Mouse (Mus musculus) CH12.LX (cell line): Measurements from ENCODE around the gene Tmeff1. TPM values are rescaled to one million over a fixed set of nuclear protein-coding genes. Genes with fewer than 3 reads are reported as not detected.

ENCODE experiments used
- DNase-seq: peaks from one replicate; pipeline ENCODE4 v3.0.0-alpha.2; 2013; ENCODE audit errors: extremely low read depth
- H3K27ac ChIP-seq: 2 replicates; pipeline ENCODE4 v1.5.1; 2012; ENCODE audit warnings: low read depth, mild to moderate bottlenecking, control low read depth, moderate library complexity; ENCODE audit not compliant: insufficient read depth
- H3K27me3 ChIP-seq: replicated peaks from 2 replicates; pipeline ENCODE3; 2012; ENCODE audit warnings: inconsistent platforms
- H3K36me3 ChIP-seq, 2 experiments: replicated peaks in 1 of 2; 2 replicates each; pipeline versions ENCODE3 to v1.6.1; 2012; ENCODE audit warnings: inconsistent platforms in 1 of 2, low read length in 1 of 2, mild to moderate bottlenecking in 1 of 2, mixed read lengths in 1 of 2, moderate library complexity in 1 of 2; ENCODE audit not compliant: control insufficient read depth in 1 of 2, insufficient read depth in 1 of 2
- H3K4me1 ChIP-seq, 2 experiments: 2 replicates each; pipeline ENCODE4 v1.6.1; 2012; ENCODE audit warnings: inconsistent platforms in 1 of 2, moderate library complexity in 1 of 2; ENCODE audit not compliant: insufficient read depth in 2 of 2, control insufficient read depth in 1 of 2
- H3K4me2 ChIP-seq: 2 replicates; pipeline ENCODE4 v1.6.1; 2012; ENCODE audit warnings: low read depth, mild to moderate bottlenecking, control low read depth; ENCODE audit not compliant: poor library complexity, insufficient read depth, severe bottlenecking
- H3K4me3 ChIP-seq, 3 experiments: fragments of 150-350 bp in 1 of 3; sonication (generic) in 1 of 3; replicated peaks in 1 of 3; 2 replicates each; pipeline versions ENCODE3 to v1.5.1; 2011 to 2012; ENCODE audit warnings: low read depth in 2 of 3, low read length in 2 of 3, mild to moderate bottlenecking in 2 of 3, moderate library complexity in 2 of 3, control low read depth in 1 of 3, improper control_type of control experiment in 1 of 3, inconsistent platforms in 1 of 3, mixed read lengths in 1 of 3; ENCODE audit not compliant: poor library complexity in 1 of 3
- H3K79me2 ChIP-seq: replicated peaks from 2 replicates; pipeline ENCODE4 v1.6.1; 2012; ENCODE audit warnings: mild to moderate bottlenecking, moderate library complexity; ENCODE audit not compliant: control insufficient read depth, poor library complexity, insufficient read depth, severe bottlenecking; ENCODE audit errors: extremely low read depth
- H3K9ac ChIP-seq: 2 replicates; pipeline ENCODE4 v1.6.1; 2012; ENCODE audit warnings: low read depth, mild to moderate bottlenecking, control low read depth, moderate library complexity; ENCODE audit not compliant: insufficient read depth
- H3K9me3 ChIP-seq: replicated peaks from 2 replicates; pipeline ENCODE3; 2012; ENCODE audit warnings: low read length, inconsistent platforms, mixed read lengths
- CHD1 ChIP-seq: IDR thresholded peaks from 2 replicates; pipeline ENCODE4 v1.6.1; 2012; ENCODE audit warnings: low read depth, low read length, improper control_type of control experiment, inconsistent platforms
- CHD2 ChIP-seq: IDR thresholded peaks from 2 replicates; pipeline ENCODE4 v1.6.1; 2011; ENCODE audit warnings: low read length, improper control_type of control experiment
- CTCF ChIP-seq, 2 experiments: IDR thresholded peaks in 1 of 2; conservative IDR thresholded peaks in 1 of 2; 2 replicates each; pipeline ENCODE4 v1.5.1; 2011 to 2012; ENCODE audit warnings: low read depth in 2 of 2, low read length in 2 of 2, improper control_type of control experiment in 1 of 2, inconsistent platforms in 1 of 2, mild to moderate bottlenecking in 1 of 2, moderate library complexity in 1 of 2
- E2F4 ChIP-seq: IDR thresholded peaks from 2 replicates; pipeline ENCODE4 v1.6.1; 2011; ENCODE audit warnings: low read depth, low read length, improper control_type of control experiment; ENCODE audit not compliant: insufficient replicate concordance
- EP300 ChIP-seq: IDR thresholded peaks from 2 replicates; pipeline ENCODE4 v1.6.1; 2011; ENCODE audit warnings: low read length, improper control_type of control experiment
- HCFC1 ChIP-seq: IDR thresholded peaks from 2 replicates; pipeline ENCODE4 v1.6.1; 2012; ENCODE audit warnings: low read depth, mild to moderate bottlenecking, inconsistent platforms, low read length, improper control_type of control experiment
- KAT2A ChIP-seq: IDR thresholded peaks from 2 replicates; pipeline ENCODE4 v1.6.1; 2012; ENCODE audit warnings: low read length, improper control_type of control experiment, inconsistent platforms; ENCODE audit not compliant: insufficient replicate concordance
- MAZ ChIP-seq: IDR thresholded peaks from 2 replicates; pipeline ENCODE4 v1.6.1; 2012; ENCODE audit warnings: low read depth, mild to moderate bottlenecking, inconsistent platforms, low read length, improper control_type of control experiment, moderate library complexity
- MEF2A ChIP-seq: IDR thresholded peaks from 2 replicates; pipeline ENCODE4 v1.6.1; 2014; ENCODE audit warnings: low read depth, mild to moderate bottlenecking, inconsistent platforms, low read length, improper control_type of control experiment, borderline replicate concordance
- MXI1 ChIP-seq: IDR thresholded peaks from 2 replicates; pipeline ENCODE4 v1.6.1; 2011; ENCODE audit warnings: mild to moderate bottlenecking, low read depth, low read length, improper control_type of control experiment
- POLR2A ChIP-seq: IDR thresholded peaks from 2 replicates; pipeline ENCODE4 v1.6.1; 2011; ENCODE audit warnings: low read depth, mild to moderate bottlenecking, improper control_type of control experiment, low read length
- RAD21 ChIP-seq: IDR thresholded peaks from 2 replicates; pipeline ENCODE4 v1.6.1; 2011; ENCODE audit warnings: low read depth, mild to moderate bottlenecking, low read length, improper control_type of control experiment, moderate library complexity
- TCF12 ChIP-seq: IDR thresholded peaks from 2 replicates; pipeline ENCODE4 v1.6.1; 2014; ENCODE audit warnings: low read depth, mild to moderate bottlenecking, inconsistent platforms, low read length, improper control_type of control experiment
- UBTF ChIP-seq: IDR thresholded peaks from 2 replicates; pipeline ENCODE4 v1.6.1; 2012; ENCODE audit warnings: low read depth, mild to moderate bottlenecking, inconsistent platforms, low read length, improper control_type of control experiment, moderate library complexity
- USF1 ChIP-seq: IDR thresholded peaks from 2 replicates; pipeline ENCODE4 v1.6.1; 2014; ENCODE audit warnings: low read depth, mild to moderate bottlenecking, inconsistent platforms, low read length, improper control_type of control experiment
- ZC3H11A ChIP-seq: IDR thresholded peaks from 2 replicates; pipeline ENCODE4 v1.6.1; 2012; ENCODE audit warnings: low read depth, mild to moderate bottlenecking, inconsistent platforms, low read length, improper control_type of control experiment
- ZKSCAN1 ChIP-seq: IDR thresholded peaks from 2 replicates; pipeline ENCODE4 v1.6.1; 2012; ENCODE audit warnings: low read depth, inconsistent platforms, low read length, improper control_type of control experiment, borderline replicate concordance
- dilution Hi-C: fragments of 300-500 bp; cut with MboI; formaldehyde crosslinking; loops from 2 replicates; pipeline ENCODE4 v1.14.3; 2020; ENCODE audit warnings: low sequenced_read_pairs; ENCODE audit not compliant: extremely low pct_unique_long_range_greater_than_20kb, extremely low pct_ligation_motif_present
- in situ Hi-C: fragments of 300-500 bp; cut with MboI; formaldehyde crosslinking; loops from 3 replicates; pipeline ENCODE4 v1.14.3; 2019; ENCODE audit warnings: low sequenced_read_pairs, low pct_ligation_motif_present, low pct_unique_long_range_greater_than_20kb, mixed read lengths
- polyA plus RNA-seq: library from polyadenylated mRNA; unstranded; fragments of >175 nt; gene quantifications from 2 replicates; pipeline ENCODE4 v1.2.1, GENCODE M21; 2012; ENCODE audit warnings: low read depth; ENCODE audit not compliant: insufficient read length
- total RNA-seq, 2 experiments: library from RNA; depleted of rRNA; stranded (reverse); fragments of 300-350 nt in 1 of 2; fragments of >200 nt in 1 of 2; gene quantifications; 2 replicates each; pipeline ENCODE4 v1.2.3; 2012 to 2014

Gene Tmeff1
- total and polyA plus RNA-seq, 3 experiments = 23.3 to 32.4 (median 29.6) TPM

DNA sequence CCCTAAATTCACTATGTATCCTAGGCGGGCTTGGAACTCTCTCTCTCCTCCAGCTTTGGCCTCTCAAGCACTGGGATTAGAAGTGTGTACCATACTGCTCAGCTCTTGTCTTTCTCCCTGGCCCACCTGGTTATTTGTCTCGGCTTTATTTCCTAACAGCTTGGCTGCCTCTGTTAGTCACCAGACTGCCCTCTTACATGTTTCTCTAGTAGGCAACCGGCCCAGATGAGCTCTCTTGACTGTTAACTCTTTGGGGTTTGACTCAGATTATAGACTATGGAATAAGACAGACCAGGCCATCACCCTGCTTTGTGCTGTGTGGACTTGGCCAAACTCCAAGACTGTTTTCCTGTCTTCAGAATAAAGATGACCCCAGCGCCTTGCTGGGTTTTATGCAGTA is 6.6 kb upstream of the Tmeff1 start:
- H3K4me3 ChIP-seq = no peak overlapping the region
- in situ Hi-C loops = no loop called here
- H3K4me2 ChIP-seq = no peak overlapping the region

DNA sequence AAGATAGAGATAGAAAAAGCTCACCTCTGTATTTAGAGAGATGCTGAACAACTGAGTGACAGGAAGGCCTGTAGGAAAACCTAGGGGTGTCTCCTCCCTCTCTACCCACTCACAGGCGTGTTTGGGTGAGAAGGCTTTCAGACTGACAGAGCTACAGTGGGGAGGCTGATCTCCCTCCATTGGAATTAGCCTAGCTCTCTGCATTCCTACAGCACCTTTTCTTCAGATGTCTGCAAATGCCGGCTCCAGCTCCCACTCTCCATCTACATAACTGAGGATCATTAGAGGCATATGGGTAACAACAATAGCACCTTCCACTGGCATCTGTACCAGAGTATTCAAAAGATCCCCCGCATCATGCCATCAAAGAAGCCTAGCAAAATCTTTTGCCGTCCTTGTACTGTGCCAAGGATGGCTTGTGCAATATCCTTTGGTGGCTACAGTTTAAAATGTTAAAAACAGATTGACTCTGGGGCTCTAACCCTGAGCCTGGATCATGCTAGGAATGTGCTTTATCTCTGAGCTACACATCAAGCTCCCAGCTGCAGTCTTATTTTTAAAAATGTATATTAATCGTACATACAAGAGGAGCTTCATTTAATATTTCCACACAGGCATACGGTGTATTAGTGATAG is 5.4 kb upstream of the Tmeff1 start:
- Histone ChIP-seq H3K9ac (no peak overlapping the region), H3K9me3 (no peaks in the 10 kb centered on the region), H3K27me3 (no peaks in the 10 kb centered on the region), H3K79me2 (no peaks in the 10 kb centered on the region), H3K4me3 (no peak overlapping the region), H3K4me1 (peaks cover 3 to 11% of the 10 kb centered on the region in 2 experiments; a peak in 3 of 4 replicates), H3K4me2 (no peak overlapping the region), H3K36me3 (no peaks in the 10 kb centered on the region), H3K27ac (no peak overlapping the region)
- no peak for DNase-seq
- dilution Hi-C loops = no loop called here
- in situ Hi-C loops = no loop called here
- TF ChIP-seq ZC3H11A (no peak), CHD1 (no peak), UBTF (no peak), MXI1 (no peak), MAZ (no peak), MEF2A (no peak), KAT2A (no peak)
- TF ChIP-seq, all 38 proteins: peak for 0

More for the DNA sequence above, 6.6 kb upstream of the Tmeff1 start:
- Histone ChIP-seq H3K79me2 (no peaks in the 10 kb centered on the region), H3K27ac (no peak overlapping the region), H3K36me3 (no peaks in the 10 kb centered on the region), H3K4me1 (peaks cover 7 to 10% of the 10 kb centered on the region in 2 experiments), H3K9me3 (no peaks in the 10 kb centered on the region), H3K27me3 (no peaks in the 10 kb centered on the region)
- dilution Hi-C loops = no loop called here
- TF ChIP-seq MEF2A (no peak), CTCF (conservative IDR thresholded peaks at IDR 0.05 in 1 of 2, IDR thresholded peaks at IDR 0.05 in 1 of 2; ENCODE audit: low read depth in 2 of 2, low read length in 2 of 2) (no peak), USF1 (no peak), RAD21 (no peak), CHD2 (no peak), ZKSCAN1 (no peak)
- TF ChIP-seq, all 38 proteins: peak for 0
- no peak for DNase-seq
- H3K9ac ChIP-seq = no peak overlapping the region

DNA sequence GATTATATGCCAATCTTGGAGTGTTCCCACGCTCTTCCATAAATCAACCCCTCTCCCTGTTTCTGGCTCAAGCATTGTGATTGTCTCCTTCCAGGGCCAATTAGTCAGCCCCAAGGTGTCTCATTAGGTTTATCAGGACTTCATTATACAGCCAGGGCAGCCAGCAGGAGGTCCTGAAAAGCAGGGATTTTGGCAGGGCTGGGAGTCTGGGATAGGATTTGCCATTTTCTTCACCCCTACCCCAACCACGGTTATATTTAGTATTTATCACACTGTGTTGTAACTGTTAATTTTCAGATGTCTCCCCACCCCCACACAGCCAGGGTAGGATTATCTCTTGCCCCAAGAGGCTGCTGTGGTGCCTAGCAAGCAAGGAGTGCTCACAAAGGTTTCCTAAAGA is 3.8 kb upstream of the Tmeff1 start:
- in situ Hi-C loops = no loop called here

More for the DNA sequence above, 3.8 kb upstream of the Tmeff1 start:
- Histone ChIP-seq H3K27me3 (no peaks in the 10 kb centered on the region), H3K4me3 (no peak overlapping the region), H3K27ac (no peak overlapping the region), H3K9me3 (peaks cover 3% of the 10 kb centered on the region), H3K4me1 (peaks cover 2 to 12% of the 10 kb centered on the region in 2 experiments; a peak in 3 of 4 replicates), H3K79me2 (no peaks in the 10 kb centered on the region), H3K4me2 (no peak overlapping the region), H3K9ac (no peak overlapping the region), H3K36me3 (no peaks in the 10 kb centered on the region)
- dilution Hi-C loops = no loop called here
- no peak for DNase-seq
- TF ChIP-seq TCF12 = no peak
- TF ChIP-seq RAD21 = no peak
- TF ChIP-seq E2F4 = no peak
- TF ChIP-seq UBTF = no peak
- TF ChIP-seq POLR2A = no peak
- no peak for TF ChIP-seq HCFC1
- no peak for TF ChIP-seq EP300
